Mouse (Mus musculus) cerebellum, adult 11-12 months (tissue): Measurements from ENCODE around the gene Serpinb1a.

ENCODE experiments used
- DNase-seq: peaks from one replicate; pipeline ENCODE4 v3.0.0; 2022

The Serpinb1a gene

DNA sequence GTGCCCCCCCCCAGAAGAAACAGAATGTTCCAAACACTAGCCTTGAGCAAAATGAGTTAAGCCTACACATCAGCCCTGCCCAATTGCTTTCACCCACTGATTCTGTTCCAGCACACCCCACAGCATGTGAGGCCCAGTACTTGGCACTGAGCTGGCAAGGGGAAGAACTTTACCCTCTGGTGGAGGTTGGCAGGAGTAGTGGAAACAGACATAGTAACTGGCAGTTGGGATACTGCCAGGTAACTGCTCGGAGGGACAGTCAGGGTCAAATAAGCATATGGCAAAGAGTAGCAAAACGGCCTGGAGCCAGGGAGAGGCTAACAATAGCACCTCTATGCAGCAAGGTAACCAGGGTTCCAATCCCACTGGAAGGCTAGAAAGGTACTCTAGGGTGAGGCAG is 56.4 kb downstream of the Serpinb1a start:
- DNase-seq, result peak; percentile 8
